Mouse (Mus musculus) midbrain, embryonic 14.5 days (tissue): ENCODE results near the gene Cmc1. TPM values are rescaled to one million over a fixed set of nuclear protein-coding genes. Genes with fewer than 3 reads are reported as not detected.

Experiments used
- ATAC-seq: fragments of 200-750 bp; cut with Nextera tagmentation; 2 replicates; pipeline ENCODE4 v1.8.0; 2017; ENCODE audit warnings: moderate number of reproducible peaks, moderate library complexity; ENCODE audit not compliant: low FRiP score, low TSS enrichment
- DNase-seq: peaks from one replicate; pipeline ENCODE4 v3.0.0-alpha.2; 2015
- H3K27ac ChIP-seq: fragments of 300-500 bp; sonication (generic); replicated peaks from 2 replicates; pipeline ENCODE4 v1.5.1; 2014; ENCODE audit warnings: mild to moderate bottlenecking, low read depth, low read length, moderate library complexity
- H3K27me3 ChIP-seq: fragments of 300-500 bp; sonication (generic); 2 replicates; pipeline ENCODE4 v1.6.1; 2014; ENCODE audit warnings: low read length, control low read depth, mixed read lengths; ENCODE audit not compliant: control insufficient read depth, insufficient read depth
- H3K36me3 ChIP-seq: fragments of 300-500 bp; sonication (generic); 2 replicates; pipeline ENCODE4 v1.6.1; 2014; ENCODE audit warnings: low read length, control low read depth; ENCODE audit not compliant: control insufficient read depth, insufficient read depth
- H3K4me1 ChIP-seq: fragments of 300-500 bp; sonication (generic); 2 replicates; pipeline ENCODE4 v1.6.1; 2014; ENCODE audit warnings: mild to moderate bottlenecking, antibody characterized with exemption, low read length, control low read depth; ENCODE audit not compliant: control insufficient read depth, insufficient read depth
- H3K4me2 ChIP-seq: fragments of 300-500 bp; sonication (generic); 2 replicates; pipeline ENCODE4 v1.6.1; 2014; ENCODE audit warnings: mild to moderate bottlenecking, low read length, moderate library complexity
- H3K4me3 ChIP-seq: fragments of 300-500 bp; sonication (generic); replicated peaks from 2 replicates; pipeline ENCODE4 v1.5.1; 2014; ENCODE audit warnings: low read depth, low read length
- H3K9ac ChIP-seq: fragments of 300-500 bp; sonication (generic); replicated peaks from 2 replicates; pipeline ENCODE4 v1.6.1; 2014; ENCODE audit warnings: mild to moderate bottlenecking, low read length, moderate library complexity
- H3K9me3 ChIP-seq: fragments of 300-500 bp; sonication (generic); 2 replicates; pipeline ENCODE4 v1.6.1; 2016; ENCODE audit warnings: low read length, control low read depth, mixed read lengths; ENCODE audit not compliant: control insufficient read depth
- WGBS: fragments of 180-500 bp; shearing (Covaris S2); extraction: QIAGEN DNeasy Blood & Tissue Kit; methylation state at CpG from one replicate; pipeline ENCODE4 v1.1.7; 2014; 5-methylcytosine and 5-hydroxymethylcytosine counted together
- polyA plus RNA-seq: library from polyadenylated mRNA; unstranded; fragments of >200 nt; fragmentation: Nextera tagmentation; extraction: Ambion mirVana; gene quantifications from 2 replicates; pipeline ENCODE4 v1.2.1, GENCODE M21; 2014

Cmc1 gene
- polyA plus RNA-seq, 1 experiment from 2014 or later, result 43.8 TPM

GRCm38 (mm10) chr9:118053286-118053685, 96.7 kb downstream of the Cmc1 start:
- Histone ChIP-seq H3K27ac (no peak overlapping the region), H3K9ac (no peak overlapping the region), H3K9me3 (no peaks in the 10 kb centered on the region), H3K36me3 (peaks cover 46% of the 10 kb centered on the region), H3K27me3 (no peaks in the 10 kb centered on the region), H3K4me3 (no peak overlapping the region), H3K4me2 (no peak overlapping the region), H3K4me1 (no peaks in the 10 kb centered on the region)
- DNase-seq, result peak; percentile 81
- ATAC-seq, result no peak
- 42% methylated on average over 1 of the region's 1 CpGs for WGBS

GRCm38 (mm10) chr9:118045011-118045533, 104.9 kb downstream of the Cmc1 start:
- Histone ChIP-seq H3K4me1 (peaks cover 17% of the 10 kb centered on the region), H3K27me3 (no peaks in the 10 kb centered on the region), H3K4me3 (no peak overlapping the region), H3K9me3 (no peaks in the 10 kb centered on the region), H3K9ac (no peak overlapping the region), H3K36me3 (peaks cover 17% of the 10 kb centered on the region), H3K4me2 (no peak overlapping the region), H3K27ac (no peak overlapping the region)
- DNase-seq (peak; percentile 11), ATAC-seq (no peak)
- WGBS, result 51% methylated on average over 1 of the region's 1 CpGs

- H3K27ac ChIP-seq, result no peak overlapping the region
- H3K4me1 ChIP-seq, result peaks cover 17% of the 10 kb centered on the region
- H3K36me3 ChIP-seq, result peaks cover 10% of the 10 kb centered on the region; the same call in 1 of the 2 replicates
- no peaks in the 10 kb centered on the region for H3K27me3 ChIP-seq
- H3K4me2 ChIP-seq, result no peak overlapping the region
- H3K9ac ChIP-seq, result no peak overlapping the region
- no peaks in the 10 kb centered on the region for H3K9me3 ChIP-seq
- no peak overlapping the region for H3K4me3 ChIP-seq
- ATAC-seq (no peak), DNase-seq (no peak)
- WGBS, result 94% methylated on average over 3 of the region's 3 CpGs
Observed at GRCm38 (mm10) chr9:118043581-118043980, 106.4 kb downstream of the Cmc1 start.

- H3K9me3 ChIP-seq, result no peaks in the 10 kb centered on the region
- no peak overlapping the region for H3K4me3 ChIP-seq
- no peak overlapping the region for H3K4me2 ChIP-seq
- no peak overlapping the region for H3K27ac ChIP-seq
- H3K4me1 ChIP-seq, result peaks cover 17% of the 10 kb centered on the region
- no peaks in the 10 kb centered on the region for H3K27me3 ChIP-seq
- DNase-seq (no peak), ATAC-seq (no peak)
- H3K9ac ChIP-seq, result no peak overlapping the region
- 94% methylated on average over 4 of the region's 4 CpGs for WGBS
- peaks cover 6% of the 10 kb centered on the region; the same call in 1 of the 2 replicates for H3K36me3 ChIP-seq
Observed at GRCm38 (mm10) chr9:118042738-118043137, 107.2 kb downstream of the Cmc1 start.

GRCm38 (mm10) chr9:118041646-118042045, 108.3 kb downstream of the Cmc1 start:
- DNase-seq, result peak; percentile 14

GRCm38 (mm10) chr9:118041022-118041400, 109.0 kb downstream of the Cmc1 start:
- Histone ChIP-seq H3K27me3 (no peaks in the 10 kb centered on the region), H3K4me1 (peaks cover 17% of the 10 kb centered on the region), H3K9ac (peak overlapping the region; percentile 78), H3K27ac (peak overlapping the region; percentile 93), H3K9me3 (no peaks in the 10 kb centered on the region), H3K4me3 (peak overlapping the region; percentile 75), H3K36me3 (no peaks in the 10 kb centered on the region), H3K4me2 (peak overlapping the region; percentile 69)
- WGBS, result 3% methylated on average over 21 of the region's 21 CpGs
- ATAC-seq, result no peak
- peak; percentile 45 for DNase-seq

More at GRCm38 (mm10) chr9:118041646-118042045, 108.3 kb downstream of the Cmc1 start:
- H3K9ac ChIP-seq, result peak overlapping the region; percentile 78
- H3K27me3 ChIP-seq, result no peaks in the 10 kb centered on the region
- no peaks in the 10 kb centered on the region for H3K9me3 ChIP-seq
- peak overlapping the region; percentile 69 for H3K4me2 ChIP-seq
- no peak overlapping the region for H3K27ac ChIP-seq
- no peaks in the 10 kb centered on the region for H3K36me3 ChIP-seq
- peaks cover 17% of the 10 kb centered on the region for H3K4me1 ChIP-seq
- no peak for ATAC-seq
- peak overlapping the region; percentile 75 for H3K4me3 ChIP-seq
- 23% methylated on average over 5 of the region's 5 CpGs for WGBS

- ATAC-seq (peak; percentile 99), DNase-seq (peak; percentile 100)
- no peaks in the 10 kb centered on the region for H3K9me3 ChIP-seq
- peaks cover 17% of the 10 kb centered on the region for H3K4me1 ChIP-seq
- WGBS, result under 1% methylated on average over 87 of the region's 87 CpGs
- no peaks in the 10 kb centered on the region for H3K27me3 ChIP-seq
- H3K36me3 ChIP-seq, result no peaks in the 10 kb centered on the region
- peak within 1 kb of the TSS; percentile 93 for H3K27ac ChIP-seq
- H3K4me3 ChIP-seq, result peak within 1 kb of the TSS; percentile 75
- H3K9ac ChIP-seq, result peak within 1 kb of the TSS; percentile 78
- peak within 1 kb of the TSS; percentile 69 for H3K4me2 ChIP-seq
Observed at GRCm38 (mm10) chr9:118040218-118041021, 109.6 kb downstream of the Cmc1 start, which contains the start of gene Azi2. Gene Azi2 (plus strand): TSS chr9:118040499.

GRCm38 (mm10) chr9:118034990-118035389, 115.0 kb downstream of the Cmc1 start:
- H3K9me3 ChIP-seq, result no peaks in the 10 kb centered on the region
- no peak overlapping the region for H3K9ac ChIP-seq
- H3K27me3 ChIP-seq, result no peaks in the 10 kb centered on the region
- 92% methylated on average over 3 of the region's 3 CpGs for WGBS
- no peaks in the 10 kb centered on the region for H3K4me1 ChIP-seq
- H3K27ac ChIP-seq, result no peak overlapping the region
- no peak overlapping the region for H3K4me2 ChIP-seq
- H3K36me3 ChIP-seq, result no peaks in the 10 kb centered on the region
- no peak for DNase-seq
- no peak overlapping the region for H3K4me3 ChIP-seq
- no peak for ATAC-seq

- ATAC-seq (no peak), DNase-seq (no peak)
- WGBS, result 69% methylated on average over 2 of the region's 2 CpGs
- Histone ChIP-seq H3K9me3 (no peaks in the 10 kb centered on the region), H3K9ac (no peak overlapping the region), H3K4me2 (no peak overlapping the region), H3K4me3 (no peak overlapping the region), H3K27me3 (no peaks in the 10 kb centered on the region), H3K27ac (no peak overlapping the region), H3K4me1 (no peaks in the 10 kb centered on the region), H3K36me3 (no peaks in the 10 kb centered on the region)
Observed at GRCm38 (mm10) chr9:118031694-118032093, 118.3 kb downstream of the Cmc1 start.
